Mouse (Mus musculus) common myeloid progenitor, adult 5-6 weeks (primary cell): ENCODE data around the gene Grm5. TPM values are rescaled to one million over a fixed set of nuclear protein-coding genes. Genes with fewer than 3 reads are reported as not detected.
A peak's percentile ranks its signal among the peaks of the same experiment; 100 is the strongest.

Source experiments
- ATAC-seq: replicated peaks from 2 replicates; pipeline ENCODE4 v1.8.0; 2016; ENCODE audit warnings: low read depth, mild to moderate bottlenecking, moderate TSS enrichment, inconsistent platforms; ENCODE audit not compliant: poor library complexity, severe bottlenecking
- total RNA-seq: library from RNA; stranded (forward); fragments of 200-1000, 187-1606 nt; gene quantifications from 2 replicates; pipeline ENCODE4 v1.2.3, GENCODE M21; 2017

Grm5 gene
- total RNA-seq, 1 experiment from 2014 or later = not detected

GRCm38 (mm10) chr7:88129536-88130487 is 545.8 kb downstream of the Grm5 start:
- peak; percentile 71 for ATAC-seq

GRCm38 (mm10) chr7:88130488-88130849 is 546.5 kb downstream of the Grm5 start:
- no peak for ATAC-seq

- no peak for ATAC-seq
These were observed 575.7 kb downstream of the Grm5 start for GRCm38 (mm10) chr7:88159542-88160241.

GRCm38 (mm10) chr7:88161586-88161985 is 577.6 kb downstream of the Grm5 start:
- no peak for ATAC-seq

Other genes with a start within 250 kb of the Grm5 start
- not detected in 2 replicates for gene Tyr, start 90.7 kb upstream of the Grm5 start, total RNA-seq